Mouse (Mus musculus): ENCODE measurements around the gene Hacd3. TPM values are rescaled to one million over a fixed set of nuclear protein-coding genes. Genes with fewer than 3 reads are reported as not detected.
A peak's percentile ranks its signal among the peaks of the same experiment; 100 is the strongest.
"Not testable (repeated sequence)": the region's sequence is repeated elsewhere in the genome, so short reads cannot be mapped to it uniquely, and the experiment has no call there.

Hacd3 gene
- polyA plus RNA-seq, 1 experiment: 16.4 TPM

GRCm38 (mm10) chr9:65022580-65023135 lies 1.2 kb upstream of the Hacd3 start:
- Histone ChIP-seq H3K4me3 (ENCODE audit: insufficient read depth, low read depth, low read length) (no peak overlapping the region), H3K27ac (replicated peaks; ENCODE audit: low read depth, low read length) (no peak overlapping the region), H3K4me1 (ENCODE audit: control insufficient read depth, insufficient read depth, insufficient read length, low read length) (peaks cover 3% of the 10 kb centered on the region; the same call in 1 of the 2 replicates)

- peaks cover 3% of the 10 kb centered on the region; the same call in 1 of the 2 replicates for H3K4me1 ChIP-seq (ENCODE audit: control insufficient read depth, insufficient read depth, insufficient read length, low read length)
- peak overlapping the region; percentile 64 for H3K4me3 ChIP-seq (ENCODE audit: insufficient read depth, low read depth, low read length)
- peak overlapping the region; percentile 88 for H3K27ac ChIP-seq (replicated peaks; ENCODE audit: low read depth, low read length)
Measured at GRCm38 (mm10) chr9:65021887-65022579, 540 bp upstream of the Hacd3 start.

- Histone ChIP-seq H3K27ac (replicated peaks; ENCODE audit: low read depth, low read length) (no peak overlapping the region), H3K4me3 (ENCODE audit: insufficient read depth, low read depth, low read length) (no peak overlapping the region), H3K4me1 (ENCODE audit: control insufficient read depth, insufficient read depth, insufficient read length, low read length) (peaks cover 8% of the 10 kb centered on the region)
Measured at GRCm38 (mm10) chr9:65020128-65020527, 1.4 kb downstream of the Hacd3 start.

- H3K4me3 ChIP-seq (ENCODE audit: insufficient read depth, low read depth, low read length): no peak overlapping the region
- H3K4me1 ChIP-seq (ENCODE audit: control insufficient read depth, insufficient read depth, insufficient read length, low read length): peaks cover 8% of the 10 kb centered on the region
- H3K27ac ChIP-seq (replicated peaks; ENCODE audit: low read depth, low read length): no peak overlapping the region
Measured at GRCm38 (mm10) chr9:65019146-65019545, 2.3 kb downstream of the Hacd3 start.

GRCm38 (mm10) chr9:65018588-65019121 lies 2.8 kb downstream of the Hacd3 start:
- Histone ChIP-seq H3K27ac (replicated peaks; ENCODE audit: low read depth, low read length) (no peak overlapping the region), H3K4me3 (ENCODE audit: insufficient read depth, low read depth, low read length) (no peak overlapping the region), H3K4me1 (ENCODE audit: control insufficient read depth, insufficient read depth, insufficient read length, low read length) (peaks cover 8% of the 10 kb centered on the region)

GRCm38 (mm10) chr9:65017896-65018295 lies 3.6 kb downstream of the Hacd3 start:
- Histone ChIP-seq H3K4me1 (ENCODE audit: control insufficient read depth, insufficient read depth, insufficient read length, low read length) (peaks cover 8% of the 10 kb centered on the region), H3K4me3 (ENCODE audit: insufficient read depth, low read depth, low read length) (no peak overlapping the region), H3K27ac (replicated peaks; ENCODE audit: low read depth, low read length) (no peak overlapping the region)

GRCm38 (mm10) chr9:65016978-65017827 lies 4.3 kb downstream of the Hacd3 start:
- H3K4me1 ChIP-seq (ENCODE audit: control insufficient read depth, insufficient read depth, insufficient read length, low read length): peaks cover 8% of the 10 kb centered on the region
- H3K27ac ChIP-seq (replicated peaks; ENCODE audit: low read depth, low read length): no peak overlapping the region
- no peak overlapping the region for H3K4me3 ChIP-seq (ENCODE audit: insufficient read depth, low read depth, low read length)

GRCm38 (mm10) chr9:65016241-65016977 lies 5.1 kb downstream of the Hacd3 start:
- no peak overlapping the region for H3K27ac ChIP-seq (replicated peaks; ENCODE audit: low read depth, low read length)
- H3K4me1 ChIP-seq (ENCODE audit: control insufficient read depth, insufficient read depth, insufficient read length, low read length): peaks cover 5% of the 10 kb centered on the region

GRCm38 (mm10) chr9:65015461-65016222 lies 5.9 kb downstream of the Hacd3 start:
- H3K4me1 ChIP-seq (ENCODE audit: control insufficient read depth, insufficient read depth, insufficient read length, low read length): peaks cover 5% of the 10 kb centered on the region
- no peak overlapping the region for H3K27ac ChIP-seq (replicated peaks; ENCODE audit: low read depth, low read length)
- H3K4me3 ChIP-seq (ENCODE audit: insufficient read depth, low read depth, low read length): no peak overlapping the region

More at GRCm38 (mm10) chr9:65016241-65016977, 5.1 kb downstream of the Hacd3 start:
- H3K4me3 ChIP-seq (ENCODE audit: insufficient read depth, low read depth, low read length): no peak overlapping the region

- Histone ChIP-seq H3K4me3 (ENCODE audit: insufficient read depth, low read depth, low read length) (no peak overlapping the region), H3K27ac (replicated peaks; ENCODE audit: low read depth, low read length) (no peak overlapping the region), H3K4me1 (ENCODE audit: control insufficient read depth, insufficient read depth, insufficient read length, low read length) (peaks cover 4% of the 10 kb centered on the region; the same call in 1 of the 2 replicates)
Measured at GRCm38 (mm10) chr9:65011304-65011703, 10.2 kb downstream of the Hacd3 start.

GRCm38 (mm10) chr9:65010632-65011031 lies 10.9 kb downstream of the Hacd3 start:
- H3K27ac ChIP-seq (replicated peaks; ENCODE audit: low read depth, low read length): no peak overlapping the region
- no peak overlapping the region for H3K4me3 ChIP-seq (ENCODE audit: insufficient read depth, low read depth, low read length)
- H3K4me1 ChIP-seq (ENCODE audit: control insufficient read depth, insufficient read depth, insufficient read length, low read length): 0 out of 2 replicates have a peak, but pooled peaks cover 2% of the 10 kb centered on the region

GRCm38 (mm10) chr9:65005737-65006136 lies 15.8 kb downstream of the Hacd3 start:
- Histone ChIP-seq H3K4me3 (ENCODE audit: insufficient read depth, low read depth, low read length) (no peak overlapping the region), H3K27ac (replicated peaks; ENCODE audit: low read depth, low read length) (no peak overlapping the region), H3K4me1 (ENCODE audit: control insufficient read depth, insufficient read depth, insufficient read length, low read length) (no peaks in the 10 kb centered on the region)

- Histone ChIP-seq H3K4me1 (ENCODE audit: control insufficient read depth, insufficient read depth, insufficient read length, low read length) (no peaks in the 10 kb centered on the region), H3K4me3 (ENCODE audit: insufficient read depth, low read depth, low read length) (no peak overlapping the region), H3K27ac (replicated peaks; ENCODE audit: low read depth, low read length) (no peak overlapping the region)
Measured at GRCm38 (mm10) chr9:65001481-65001880, 20.0 kb downstream of the Hacd3 start.

- not testable (repeated sequence) for H3K4me3 ChIP-seq (ENCODE audit: insufficient read depth, low read depth, low read length); H3K4me1 ChIP-seq (ENCODE audit: control insufficient read depth, insufficient read depth, insufficient read length, low read length); H3K27ac ChIP-seq (replicated peaks; ENCODE audit: low read depth, low read length)
Measured at GRCm38 (mm10) chr9:64995464-64995863, 26.0 kb downstream of the Hacd3 start.
